Mouse (Mus musculus) embryonic fibroblast, embryonic 13.5 days (primary cell): ENCODE results near the gene 2010300C02Rik.

Experiments used
- CTCF ChIP-seq: IDR thresholded peaks from 2 replicates; pipeline ENCODE4 v1.5.1; 2011; ENCODE audit warnings: mild to moderate bottlenecking, control low read depth, low read length, moderate library complexity, borderline replicate concordance; ENCODE audit not compliant: insufficient read depth
- POLR2A ChIP-seq: IDR thresholded peaks from 2 replicates; pipeline ENCODE4 v1.6.1; 2011; ENCODE audit warnings: low read depth, mild to moderate bottlenecking, control low read depth, low read length, moderate library complexity

DNA sequence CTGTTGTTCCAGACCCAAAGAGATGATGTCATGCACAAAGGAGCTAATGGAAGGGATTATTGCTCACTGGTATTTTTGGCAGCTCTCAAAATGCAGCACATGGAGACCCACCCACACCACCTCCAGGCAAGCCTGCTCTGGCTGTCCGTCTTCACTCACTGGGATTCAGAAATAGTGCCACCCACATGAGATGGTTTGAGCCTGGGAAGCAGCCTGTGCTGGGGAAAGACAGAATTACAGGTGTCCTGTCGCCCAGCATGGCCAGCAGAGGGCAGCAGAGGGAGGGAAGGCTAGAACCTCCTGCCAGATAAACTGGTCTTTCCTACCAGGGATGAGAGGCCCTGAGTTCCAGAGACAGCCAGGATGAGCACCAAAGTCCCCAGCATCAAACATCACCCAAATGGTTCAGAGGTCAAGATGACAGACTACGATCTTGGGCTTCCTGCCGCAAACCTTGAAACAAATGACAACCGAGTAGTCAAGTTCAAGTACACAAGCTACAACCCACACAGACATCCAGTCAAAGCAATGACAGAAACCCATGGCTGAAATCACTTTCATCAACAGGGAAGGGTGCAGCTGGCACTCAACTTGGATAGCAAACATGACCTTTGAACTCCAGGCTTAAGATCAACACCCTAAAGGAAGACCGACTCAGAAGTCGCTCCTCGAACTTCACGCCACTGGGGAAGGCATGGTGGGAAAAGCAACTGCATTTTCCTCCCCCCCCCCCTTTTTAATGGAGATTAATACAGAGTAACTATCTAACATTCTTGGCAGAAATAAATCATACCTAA lies 41.4 kb downstream of the 2010300C02Rik start:
- peak; percentile 95 for TF ChIP-seq CTCF
- no peak for TF ChIP-seq POLR2A
